Mouse (Mus musculus): ENCODE results near the gene Mcub. TPM values are rescaled to one million over a fixed set of nuclear protein-coding genes. Genes with fewer than 3 reads are reported as not detected.
A peak's percentile ranks its signal among the peaks of the same experiment; 100 is the strongest.

The Mcub gene
- polyA plus RNA-seq, 1 experiment, result 3.3 TPM

- Histone ChIP-seq H3K4me1 (ENCODE audit: control insufficient read depth, insufficient read depth, insufficient read length, low read length) (no peaks in the 10 kb centered on the region), H3K4me3 (ENCODE audit: insufficient read depth, low read depth, low read length) (no peak overlapping the region), H3K27ac (replicated peaks; ENCODE audit: low read depth, low read length) (no peak overlapping the region)
Measured at GRCm38 (mm10) chr3:129932443-129932842, 37.6 kb downstream of the Mcub start.

DNA sequence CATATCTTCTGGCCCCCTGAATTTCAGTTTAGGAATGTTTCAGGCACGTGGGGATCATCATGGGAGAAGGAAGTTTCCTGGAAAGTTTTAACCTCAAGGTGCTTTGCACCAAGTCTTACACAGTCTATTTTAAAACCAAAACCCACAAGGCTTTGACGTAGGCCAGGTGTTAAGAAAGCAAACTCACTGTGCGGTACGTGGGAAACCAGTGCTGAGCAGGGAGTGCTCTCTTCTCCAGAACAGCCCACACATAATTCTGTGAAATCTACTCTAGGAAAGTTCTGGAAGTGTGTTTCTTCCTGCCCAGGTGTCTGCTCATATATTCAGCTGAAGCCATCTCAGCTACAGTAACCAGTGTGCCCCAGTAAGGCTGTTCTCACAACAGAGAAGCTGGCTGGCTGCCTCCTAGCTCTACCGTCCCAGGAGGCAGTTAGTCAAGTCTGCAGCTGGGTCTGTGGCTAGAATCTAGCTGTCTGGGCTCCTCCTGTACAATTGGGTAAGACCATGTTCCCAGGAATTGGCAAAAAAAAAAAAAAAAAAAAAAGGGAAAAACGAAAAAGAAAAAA lies 39.7 kb downstream of the Mcub start:
- no peaks in the 10 kb centered on the region for H3K4me1 ChIP-seq (ENCODE audit: control insufficient read depth, insufficient read depth, insufficient read length, low read length)
- no peak overlapping the region for H3K27ac ChIP-seq (replicated peaks; ENCODE audit: low read depth, low read length)
- no peak overlapping the region for H3K4me3 ChIP-seq (ENCODE audit: insufficient read depth, low read depth, low read length)

DNA sequence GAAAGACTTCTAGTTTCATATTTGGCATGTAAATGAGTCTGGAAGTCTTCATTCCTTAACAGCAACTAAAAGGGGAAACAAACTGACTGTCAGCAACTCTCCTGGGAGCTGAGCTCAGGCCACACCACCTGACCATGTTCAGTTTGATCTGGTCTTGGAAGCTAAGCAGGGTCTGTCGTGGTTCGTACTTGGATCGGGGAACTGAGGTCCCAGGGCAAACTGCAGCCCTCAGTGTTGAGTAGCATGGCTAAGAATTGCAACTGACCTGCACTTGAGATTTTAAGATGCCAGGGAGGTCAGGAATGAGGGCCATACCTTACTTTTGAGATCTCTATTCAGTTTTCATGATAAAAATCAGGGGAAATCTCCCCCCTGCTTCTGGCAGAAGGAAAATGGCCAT lies 44.1 kb downstream of the Mcub start:
- H3K4me3 ChIP-seq (ENCODE audit: insufficient read depth, low read depth, low read length), result no peak overlapping the region
- H3K4me1 ChIP-seq (ENCODE audit: control insufficient read depth, insufficient read depth, insufficient read length, low read length), result no peaks in the 10 kb centered on the region
- no peak overlapping the region for H3K27ac ChIP-seq (replicated peaks; ENCODE audit: low read depth, low read length)

GRCm38 (mm10) chr3:129923581-129923980 lies 46.4 kb downstream of the Mcub start:
- no peak overlapping the region for H3K4me3 ChIP-seq (ENCODE audit: insufficient read depth, low read depth, low read length)
- H3K4me1 ChIP-seq (ENCODE audit: control insufficient read depth, insufficient read depth, insufficient read length, low read length), result no peaks in the 10 kb centered on the region
- no peak overlapping the region for H3K27ac ChIP-seq (replicated peaks; ENCODE audit: low read depth, low read length)

DNA sequence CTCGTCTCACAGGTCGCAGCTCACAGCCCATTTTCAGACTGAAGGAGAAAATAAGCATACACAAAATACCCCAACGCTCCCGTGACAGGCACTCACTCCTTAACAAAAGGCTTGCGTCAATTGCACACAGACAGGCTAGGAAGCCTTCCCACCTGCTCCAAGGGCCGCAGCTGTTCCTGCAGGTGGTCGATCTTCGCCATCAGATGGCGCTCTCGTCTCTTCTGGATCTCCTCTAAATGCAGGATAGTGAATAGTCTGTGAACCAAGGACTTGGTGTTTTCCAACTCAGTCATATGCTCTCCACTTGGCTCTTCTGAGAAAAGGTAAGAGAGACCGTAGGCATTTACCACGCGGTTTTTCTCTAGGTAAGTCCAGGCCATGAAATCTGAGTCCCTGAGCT lies 51.6 kb downstream of the Mcub start:
- Histone ChIP-seq H3K27ac (replicated peaks; ENCODE audit: low read depth, low read length) (no peak overlapping the region), H3K4me3 (ENCODE audit: insufficient read depth, low read depth, low read length) (no peak overlapping the region), H3K4me1 (ENCODE audit: control insufficient read depth, insufficient read depth, insufficient read length, low read length) (no peaks in the 10 kb centered on the region)

DNA sequence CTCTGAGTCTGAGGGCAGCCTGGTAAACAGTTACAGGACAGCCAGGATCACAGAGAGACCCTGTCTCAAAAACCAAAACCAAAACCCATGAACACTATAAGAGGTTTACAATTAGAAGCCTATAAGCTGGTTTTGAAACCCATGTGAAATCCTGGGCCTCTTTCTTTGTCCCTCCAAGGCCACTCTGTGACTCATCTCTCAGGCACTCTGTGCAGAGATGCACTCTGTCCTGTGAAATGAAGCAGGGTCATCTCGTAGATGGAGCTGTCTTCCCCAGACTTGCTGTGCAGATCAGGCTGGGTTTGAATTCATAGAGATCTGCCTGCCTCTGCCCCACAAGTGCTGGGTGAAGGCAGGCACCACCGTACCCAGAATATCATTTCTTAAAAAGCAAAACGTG lies 52.6 kb downstream of the Mcub start:
- H3K27ac ChIP-seq (replicated peaks; ENCODE audit: low read depth, low read length), result no peak overlapping the region
- no peak overlapping the region for H3K4me3 ChIP-seq (ENCODE audit: insufficient read depth, low read depth, low read length)
- H3K4me1 ChIP-seq (ENCODE audit: control insufficient read depth, insufficient read depth, insufficient read length, low read length), result no peaks in the 10 kb centered on the region

DNA sequence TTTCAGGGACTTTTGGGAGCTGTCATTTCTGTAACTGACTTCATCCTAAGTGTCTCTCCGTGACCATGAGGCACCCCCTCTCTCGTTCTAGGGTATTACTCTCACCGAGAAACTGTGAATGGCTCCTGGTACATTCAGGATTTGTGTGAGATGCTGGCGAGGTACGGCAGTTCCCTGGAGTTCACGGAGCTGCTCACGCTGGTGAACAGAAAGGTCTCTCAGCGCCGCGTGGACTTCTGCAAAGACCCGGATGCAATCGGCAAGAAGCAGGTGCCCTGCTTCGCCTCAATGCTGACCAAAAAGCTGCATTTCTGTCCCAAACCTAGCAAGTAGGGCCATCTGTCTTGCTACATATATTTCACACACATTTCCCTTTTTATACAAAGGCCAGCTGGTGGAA lies 56.8 kb downstream of the Mcub start:
- Histone ChIP-seq H3K27ac (replicated peaks; ENCODE audit: low read depth, low read length) (no peak overlapping the region), H3K4me1 (ENCODE audit: control insufficient read depth, insufficient read depth, insufficient read length, low read length) (no peaks in the 10 kb centered on the region), H3K4me3 (ENCODE audit: insufficient read depth, low read depth, low read length) (no peak overlapping the region)

DNA sequence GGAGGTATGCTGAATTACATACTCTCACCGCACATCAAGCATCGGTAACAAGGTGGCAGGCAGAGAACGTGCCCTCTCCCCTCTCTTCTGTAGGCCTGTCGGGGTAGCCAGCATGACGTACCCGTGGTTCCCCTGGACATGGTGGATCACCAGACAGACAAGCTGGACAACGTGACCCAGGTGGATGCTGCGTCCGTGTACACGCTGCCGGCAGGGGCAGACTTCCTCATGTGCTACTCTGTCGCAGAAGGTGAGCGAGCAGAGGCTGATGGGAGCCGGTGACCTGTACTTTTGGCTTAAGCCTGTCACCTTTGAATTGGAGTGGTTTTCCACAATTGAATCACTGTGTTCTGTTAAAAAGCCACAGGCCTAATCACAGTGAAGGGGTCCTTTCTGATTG lies 58.0 kb downstream of the Mcub start:
- H3K27ac ChIP-seq (replicated peaks; ENCODE audit: low read depth, low read length), result no peak overlapping the region
- H3K4me3 ChIP-seq (ENCODE audit: insufficient read depth, low read depth, low read length), result no peak overlapping the region
- H3K4me1 ChIP-seq (ENCODE audit: control insufficient read depth, insufficient read depth, insufficient read length, low read length), result no peaks in the 10 kb centered on the region

- no peak overlapping the region for H3K27ac ChIP-seq (replicated peaks; ENCODE audit: low read depth, low read length)
- no peak overlapping the region for H3K4me3 ChIP-seq (ENCODE audit: insufficient read depth, low read depth, low read length)
Measured at GRCm38 (mm10) chr3:129904381-129905132, 65.4 kb downstream of the Mcub start.

DNA sequence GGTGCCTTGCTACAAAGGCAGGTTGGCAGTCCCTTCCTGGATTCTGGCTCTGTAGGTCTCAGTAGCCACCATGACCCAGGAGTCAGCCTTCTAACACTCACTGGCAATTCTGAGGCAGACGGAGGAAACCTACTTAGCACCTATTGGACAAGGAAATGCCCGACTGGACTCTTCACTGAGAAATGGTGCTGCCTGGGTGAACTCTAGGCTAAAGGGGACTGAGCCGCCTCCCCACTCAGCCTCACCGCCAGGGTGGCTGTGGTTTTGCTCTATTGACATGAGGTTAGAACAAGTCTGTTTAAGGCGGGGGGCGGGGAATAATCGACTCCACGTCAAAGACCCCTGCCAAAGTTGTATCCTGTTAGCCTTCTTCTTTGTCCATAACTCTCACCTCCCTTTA lies 66.1 kb downstream of the Mcub start:
- peaks cover 6% of the 10 kb centered on the region; the same call in 1 of the 2 replicates for H3K4me1 ChIP-seq (ENCODE audit: control insufficient read depth, insufficient read depth, insufficient read length, low read length)
- H3K27ac ChIP-seq (replicated peaks; ENCODE audit: low read depth, low read length), result no peak overlapping the region
- H3K4me3 ChIP-seq (ENCODE audit: insufficient read depth, low read depth, low read length), result no peak overlapping the region

More at GRCm38 (mm10) chr3:129904381-129905132, 65.4 kb downstream of the Mcub start:
- H3K4me1 ChIP-seq (ENCODE audit: control insufficient read depth, insufficient read depth, insufficient read length, low read length), result peaks cover 6% of the 10 kb centered on the region; the same call in 1 of the 2 replicates

DNA sequence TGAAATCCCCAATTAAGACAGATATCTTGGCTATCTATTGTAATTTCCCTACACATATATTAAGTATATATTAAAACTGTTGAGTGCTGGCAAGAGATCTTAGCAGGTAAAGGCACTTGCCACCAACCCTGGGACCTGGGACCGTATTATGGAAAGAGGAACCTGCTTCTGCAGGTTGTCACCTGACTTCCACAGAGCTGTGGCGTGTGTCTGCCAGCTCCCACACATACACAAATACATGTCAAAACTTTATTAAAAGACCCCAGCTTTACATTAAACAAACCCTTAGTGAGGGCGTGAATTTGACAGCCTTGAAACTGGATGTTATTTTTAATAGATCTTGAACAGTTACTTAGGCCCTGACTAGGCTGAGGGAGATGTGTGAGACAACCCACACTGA lies 66.6 kb downstream of the Mcub start:
- Histone ChIP-seq H3K4me3 (ENCODE audit: insufficient read depth, low read depth, low read length) (no peak overlapping the region), H3K4me1 (ENCODE audit: control insufficient read depth, insufficient read depth, insufficient read length, low read length) (peaks cover 6% of the 10 kb centered on the region; the same call in 1 of the 2 replicates), H3K27ac (replicated peaks; ENCODE audit: low read depth, low read length) (no peak overlapping the region)

- Histone ChIP-seq H3K4me1 (ENCODE audit: control insufficient read depth, insufficient read depth, insufficient read length, low read length) (peaks cover 6% of the 10 kb centered on the region; the same call in 1 of the 2 replicates), H3K4me3 (ENCODE audit: insufficient read depth, low read depth, low read length) (peak within 1 kb of the TSS; percentile 96), H3K27ac (replicated peaks; ENCODE audit: low read depth, low read length) (peak within 1 kb of the TSS; percentile 47; the same call in 1 of the 2 replicates)
Measured at GRCm38 (mm10) chr3:129901271-129901809, 68.7 kb downstream of the Mcub start, which contains the start of gene Casp6. Casp6 (plus strand) TSS chr3:129901425.

- peaks cover 6% of the 10 kb centered on the region; the same call in 1 of the 2 replicates for H3K4me1 ChIP-seq (ENCODE audit: control insufficient read depth, insufficient read depth, insufficient read length, low read length)
- no peak overlapping the region for H3K4me3 ChIP-seq (ENCODE audit: insufficient read depth, low read depth, low read length)
- no peak overlapping the region for H3K27ac ChIP-seq (replicated peaks; ENCODE audit: low read depth, low read length)
Measured at GRCm38 (mm10) chr3:129898886-129899285, 71.1 kb downstream of the Mcub start.

GRCm38 (mm10) chr3:129896591-129896990 lies 73.4 kb downstream of the Mcub start:
- no peaks in the 10 kb centered on the region for H3K4me1 ChIP-seq (ENCODE audit: control insufficient read depth, insufficient read depth, insufficient read length, low read length)
- no peak overlapping the region for H3K27ac ChIP-seq (replicated peaks; ENCODE audit: low read depth, low read length)
- H3K4me3 ChIP-seq (ENCODE audit: insufficient read depth, low read depth, low read length), result no peak overlapping the region

- no peak overlapping the region for H3K27ac ChIP-seq (replicated peaks; ENCODE audit: low read depth, low read length)
- H3K4me3 ChIP-seq (ENCODE audit: insufficient read depth, low read depth, low read length), result no peak overlapping the region
- H3K4me1 ChIP-seq (ENCODE audit: control insufficient read depth, insufficient read depth, insufficient read length, low read length), result no peaks in the 10 kb centered on the region
Measured at GRCm38 (mm10) chr3:129893143-129893542, 76.9 kb downstream of the Mcub start.

- Histone ChIP-seq H3K4me3 (ENCODE audit: insufficient read depth, low read depth, low read length) (no peak overlapping the region), H3K27ac (replicated peaks; ENCODE audit: low read depth, low read length) (no peak overlapping the region), H3K4me1 (ENCODE audit: control insufficient read depth, insufficient read depth, insufficient read length, low read length) (no peaks in the 10 kb centered on the region)
Measured at GRCm38 (mm10) chr3:129892003-129892402, 78.0 kb downstream of the Mcub start.

All from brown adipose tissue, adult 24 weeks (tissue).